Mouse (Mus musculus): Measurements from ENCODE around the gene Anp32a. TPM values are rescaled to one million over a fixed set of nuclear protein-coding genes. Genes with fewer than 3 reads are reported as not detected.

Gene Anp32a
- 146 and 206 TPM in 2 replicates for polyA plus RNA-seq (2015; fragmentation: Nextera tagmentation; extraction: Ambion mirVana)

GRCm38 (mm10) chr9:62341123-62341486 is at the start of gene Anp32a:
Gene Anp32a (plus strand): TSS chr9:62341293.
- Histone ChIP-seq H3K27me3 (replicated peaks; ENCODE audit: control insufficient read depth, insufficient read depth, low read length) (no peaks in the 10 kb centered on the region), H3K4me1 (ENCODE audit: control insufficient read depth, insufficient read depth, low read length) (peaks cover 27% of the 10 kb centered on the region), H3K9me3 (ENCODE audit: control insufficient read depth, low read length) (no peaks in the 10 kb centered on the region), H3K36me3 (ENCODE audit: control insufficient read depth, insufficient read depth, low read length) (no peaks in the 10 kb centered on the region), H3K4me3 (ENCODE audit: low read length) (peak within 1 kb of the TSS; percentile 91), H3K4me2 (ENCODE audit: low read depth, low read length) (peak within 1 kb of the TSS; percentile 91), H3K9ac (ENCODE audit: low read depth, low read length) (peak within 1 kb of the TSS; percentile 99), H3K27ac (ENCODE audit: low read length) (peak within 1 kb of the TSS; percentile 98)
- under 1% methylated on average over 34 of the region's 34 CpGs for WGBS
- peak; percentile 88 for ATAC-seq

- Histone ChIP-seq H3K27me3 (replicated peaks; ENCODE audit: control insufficient read depth, insufficient read depth, low read length) (no peaks in the 10 kb centered on the region), H3K36me3 (ENCODE audit: control insufficient read depth, insufficient read depth, low read length) (no peaks in the 10 kb centered on the region), H3K27ac (ENCODE audit: low read length) (no peak overlapping the region), H3K4me2 (ENCODE audit: low read depth, low read length) (no peak overlapping the region), H3K9me3 (ENCODE audit: control insufficient read depth, low read length) (no peaks in the 10 kb centered on the region), H3K4me3 (ENCODE audit: low read length) (no peak overlapping the region), H3K9ac (ENCODE audit: low read depth, low read length) (no peak overlapping the region), H3K4me1 (ENCODE audit: control insufficient read depth, insufficient read depth, low read length) (no peaks in the 10 kb centered on the region)
- 24% methylated on average over 7 of the region's 7 CpGs for WGBS
- no peak for ATAC-seq
Observed at GRCm38 (mm10) chr9:62295006-62295698, 45.9 kb upstream of the Anp32a start.

- no peak for ATAC-seq
- H3K9me3 ChIP-seq (ENCODE audit: control insufficient read depth, low read length) = no peaks in the 10 kb centered on the region
- H3K4me2 ChIP-seq (ENCODE audit: low read depth, low read length) = no peak overlapping the region
- 74% methylated on average over 1 of the region's 1 CpGs for WGBS
- no peaks in the 10 kb centered on the region for H3K4me1 ChIP-seq (ENCODE audit: control insufficient read depth, insufficient read depth, low read length)
- H3K27ac ChIP-seq (ENCODE audit: low read length) = no peak overlapping the region
- no peaks in the 10 kb centered on the region for H3K27me3 ChIP-seq (replicated peaks; ENCODE audit: control insufficient read depth, insufficient read depth, low read length)
- no peak overlapping the region for H3K4me3 ChIP-seq (ENCODE audit: low read length)
- no peak overlapping the region for H3K9ac ChIP-seq (ENCODE audit: low read depth, low read length)
- H3K36me3 ChIP-seq (ENCODE audit: control insufficient read depth, insufficient read depth, low read length) = no peaks in the 10 kb centered on the region
Observed at GRCm38 (mm10) chr9:62296891-62297290, 44.2 kb upstream of the Anp32a start.

GRCm38 (mm10) chr9:62315556-62315955 is 25.5 kb upstream of the Anp32a start:
- H3K9ac ChIP-seq (ENCODE audit: low read depth, low read length) = no peak overlapping the region
- 90% methylated on average over 6 of the region's 6 CpGs for WGBS
- H3K4me3 ChIP-seq (ENCODE audit: low read length) = no peak overlapping the region
- no peaks in the 10 kb centered on the region for H3K36me3 ChIP-seq (ENCODE audit: control insufficient read depth, insufficient read depth, low read length)
- no peak overlapping the region for H3K27ac ChIP-seq (ENCODE audit: low read length)
- H3K9me3 ChIP-seq (ENCODE audit: control insufficient read depth, low read length) = no peaks in the 10 kb centered on the region
- no peaks in the 10 kb centered on the region for H3K4me1 ChIP-seq (ENCODE audit: control insufficient read depth, insufficient read depth, low read length)
- ATAC-seq = no peak
- no peak overlapping the region for H3K4me2 ChIP-seq (ENCODE audit: low read depth, low read length)
- no peaks in the 10 kb centered on the region for H3K27me3 ChIP-seq (replicated peaks; ENCODE audit: control insufficient read depth, insufficient read depth, low read length)

GRCm38 (mm10) chr9:62318729-62319128 is 22.4 kb upstream of the Anp32a start:
- Histone ChIP-seq H3K4me1 (ENCODE audit: control insufficient read depth, insufficient read depth, low read length) (no peaks in the 10 kb centered on the region), H3K4me2 (ENCODE audit: low read depth, low read length) (no peak overlapping the region), H3K9me3 (ENCODE audit: control insufficient read depth, low read length) (peaks cover 5% of the 10 kb centered on the region; the same call in 1 of the 2 replicates), H3K27me3 (replicated peaks; ENCODE audit: control insufficient read depth, insufficient read depth, low read length) (no peaks in the 10 kb centered on the region), H3K9ac (ENCODE audit: low read depth, low read length) (no peak overlapping the region), H3K27ac (ENCODE audit: low read length) (no peak overlapping the region), H3K36me3 (ENCODE audit: control insufficient read depth, insufficient read depth, low read length) (no peaks in the 10 kb centered on the region), H3K4me3 (ENCODE audit: low read length) (no peak overlapping the region)
- WGBS = 83% methylated on average over 4 of the region's 4 CpGs
- ATAC-seq = no peak

GRCm38 (mm10) chr9:62323816-62324215 is 17.3 kb upstream of the Anp32a start:
- peaks cover 5% of the 10 kb centered on the region; the same call in 1 of the 2 replicates for H3K9me3 ChIP-seq (ENCODE audit: control insufficient read depth, low read length)
- WGBS = 72% methylated on average over 1 of the region's 1 CpGs

GRCm38 (mm10) chr9:62325965-62326364 is 15.1 kb upstream of the Anp32a start:
- H3K9ac ChIP-seq (ENCODE audit: low read depth, low read length) = no peak overlapping the region
- WGBS = 67% methylated on average over 3 of the region's 3 CpGs
- ATAC-seq = no peak

More at GRCm38 (mm10) chr9:62323816-62324215, 17.3 kb upstream of the Anp32a start:
- no peak overlapping the region for H3K4me2 ChIP-seq (ENCODE audit: low read depth, low read length)
- ATAC-seq = no peak
- no peak overlapping the region for H3K27ac ChIP-seq (ENCODE audit: low read length)
- H3K27me3 ChIP-seq (replicated peaks; ENCODE audit: control insufficient read depth, insufficient read depth, low read length) = no peaks in the 10 kb centered on the region
- H3K9ac ChIP-seq (ENCODE audit: low read depth, low read length) = no peak overlapping the region
- no peaks in the 10 kb centered on the region for H3K4me1 ChIP-seq (ENCODE audit: control insufficient read depth, insufficient read depth, low read length)
- H3K36me3 ChIP-seq (ENCODE audit: control insufficient read depth, insufficient read depth, low read length) = no peaks in the 10 kb centered on the region
- H3K4me3 ChIP-seq (ENCODE audit: low read length) = no peak overlapping the region

GRCm38 (mm10) chr9:62334298-62334825 is 6.7 kb upstream of the Anp32a start:
- Histone ChIP-seq H3K4me3 (ENCODE audit: low read length) (no peak overlapping the region), H3K9ac (ENCODE audit: low read depth, low read length) (no peak overlapping the region), H3K4me2 (ENCODE audit: low read depth, low read length) (no peak overlapping the region), H3K36me3 (ENCODE audit: control insufficient read depth, insufficient read depth, low read length) (no peaks in the 10 kb centered on the region), H3K27ac (ENCODE audit: low read length) (no peak overlapping the region), H3K4me1 (ENCODE audit: control insufficient read depth, insufficient read depth, low read length) (peaks cover 6% of the 10 kb centered on the region; the same call in 1 of the 2 replicates), H3K9me3 (ENCODE audit: control insufficient read depth, low read length) (no peaks in the 10 kb centered on the region), H3K27me3 (replicated peaks; ENCODE audit: control insufficient read depth, insufficient read depth, low read length) (no peaks in the 10 kb centered on the region)
- no peak for ATAC-seq
- 91% methylated on average over 9 of the region's 9 CpGs for WGBS

More at GRCm38 (mm10) chr9:62325965-62326364, 15.1 kb upstream of the Anp32a start:
- Histone ChIP-seq H3K4me1 (ENCODE audit: control insufficient read depth, insufficient read depth, low read length) (no peaks in the 10 kb centered on the region), H3K9me3 (ENCODE audit: control insufficient read depth, low read length) (peaks cover 2% of the 10 kb centered on the region; the same call in 1 of the 2 replicates), H3K4me3 (ENCODE audit: low read length) (no peak overlapping the region), H3K36me3 (ENCODE audit: control insufficient read depth, insufficient read depth, low read length) (no peaks in the 10 kb centered on the region), H3K27me3 (replicated peaks; ENCODE audit: control insufficient read depth, insufficient read depth, low read length) (no peaks in the 10 kb centered on the region), H3K4me2 (ENCODE audit: low read depth, low read length) (no peak overlapping the region), H3K27ac (ENCODE audit: low read length) (no peak overlapping the region)

- 47% methylated on average over 12 of the region's 12 CpGs for WGBS
- Histone ChIP-seq H3K4me3 (ENCODE audit: low read length) (no peak overlapping the region), H3K36me3 (ENCODE audit: control insufficient read depth, insufficient read depth, low read length) (no peaks in the 10 kb centered on the region), H3K4me1 (ENCODE audit: control insufficient read depth, insufficient read depth, low read length) (peaks cover 9% of the 10 kb centered on the region; the same call in 1 of the 2 replicates), H3K9ac (ENCODE audit: low read depth, low read length) (no peak overlapping the region), H3K27me3 (replicated peaks; ENCODE audit: control insufficient read depth, insufficient read depth, low read length) (no peaks in the 10 kb centered on the region), H3K9me3 (ENCODE audit: control insufficient read depth, low read length) (no peaks in the 10 kb centered on the region), H3K27ac (ENCODE audit: low read length) (no peak overlapping the region), H3K4me2 (ENCODE audit: low read depth, low read length) (no peak overlapping the region)
- ATAC-seq = no peak
Observed at GRCm38 (mm10) chr9:62335396-62335795, 5.7 kb upstream of the Anp32a start.

Measured in intestine, embryonic 16.5 days (tissue).